Mouse (Mus musculus): ENCODE measurements around the gene Olfr1355. TPM values are rescaled to one million over a fixed set of nuclear protein-coding genes. Genes with fewer than 3 reads are reported as not detected.
"Not testable (repeated sequence)": the region's sequence is repeated elsewhere in the genome, so short reads cannot be mapped to it uniquely, and the experiment has no call there.

Olfr1355 gene
- not detected in 2 replicates for polyA plus RNA-seq (2011; ENCODE audit: insufficient read depth, insufficient read length, low replicate concordance, missing spikeins)

- no peak for TF ChIP-seq POLR2A (IDR thresholded peaks at IDR 0.05; ENCODE audit: borderline replicate concordance, control insufficient read depth, low read depth, low read length)
- no peak for TF ChIP-seq CTCF (IDR thresholded peaks at IDR 0.05; ENCODE audit: control insufficient read depth, insufficient read depth, low read length)
- WGBS, result 55% methylated on average over 2 of the region's 2 CpGs
- Histone ChIP-seq H3K4me3 (replicated peaks; ENCODE audit: control insufficient read depth, low read depth, low read length) (no peak within 1 kb of the TSS), H3K27ac (ENCODE audit: control insufficient read depth, insufficient read depth, low read depth, low read length, poor library complexity) (no peak within 1 kb of the TSS), H3K4me1 (ENCODE audit: control insufficient read depth, insufficient read depth, low read length) (no peaks in the 10 kb centered on the region)
These were observed at the start of gene Olfr1355 for GRCm38 (mm10) chr10:78875240-78875639. Gene Olfr1355 (plus strand): TSS chr10:78875540.

- H3K27ac ChIP-seq (ENCODE audit: control insufficient read depth, insufficient read depth, low read depth, low read length, poor library complexity); H3K4me1 ChIP-seq (ENCODE audit: control insufficient read depth, insufficient read depth, low read length); H3K4me3 ChIP-seq (replicated peaks; ENCODE audit: control insufficient read depth, low read depth, low read length): not testable (repeated sequence)
- 84% methylated on average over 12 of the region's 12 CpGs for WGBS
These were observed 34.9 kb upstream of the Olfr1355 start for GRCm38 (mm10) chr10:78840456-78840855.

- TF ChIP-seq POLR2A (IDR thresholded peaks at IDR 0.05; ENCODE audit: borderline replicate concordance, control insufficient read depth, low read depth, low read length) (no peak), CTCF (IDR thresholded peaks at IDR 0.05; ENCODE audit: control insufficient read depth, insufficient read depth, low read length) (no peak)
- Histone ChIP-seq H3K4me1 (ENCODE audit: control insufficient read depth, insufficient read depth, low read length) (no peaks in the 10 kb centered on the region), H3K4me3 (replicated peaks; ENCODE audit: control insufficient read depth, low read depth, low read length) (no peak within 1 kb of the TSS), H3K27ac (ENCODE audit: control insufficient read depth, insufficient read depth, low read depth, low read length, poor library complexity) (no peak within 1 kb of the TSS)
- 79% methylated on average over 2 of the region's 2 CpGs for WGBS
These were observed 23.3 kb upstream of the Olfr1355 start, which contains the start of gene Olfr1356 for GRCm38 (mm10) chr10:78852066-78852465. Gene Olfr1356 (minus strand): TSS chr10:78852166.

- WGBS, result 77% methylated on average over 1 of the region's 1 CpGs
These were observed 37.5 kb downstream of the Olfr1355 start, which contains the start of gene Olfr1354 for GRCm38 (mm10) chr10:78912871-78913270. Gene Olfr1354 (plus strand): TSS chr10:78913171.

More at GRCm38 (mm10) chr10:78912871-78913270, 37.5 kb downstream of the Olfr1355 start, which contains the start of gene Olfr1354:
- H3K4me3 ChIP-seq (replicated peaks; ENCODE audit: control insufficient read depth, low read depth, low read length); H3K4me1 ChIP-seq (ENCODE audit: control insufficient read depth, insufficient read depth, low read length); H3K27ac ChIP-seq (ENCODE audit: control insufficient read depth, insufficient read depth, low read depth, low read length, poor library complexity): not testable (repeated sequence)

Other genes with a start within 250 kb of the Olfr1355 start
- not detected in 2 replicates for gene Casp14, start 157.2 kb upstream of the Olfr1355 start, polyA plus RNA-seq (2011; ENCODE audit: insufficient read depth, insufficient read length, low replicate concordance, missing spikeins)
- gene Ccdc105, start 122.5 kb upstream of the Olfr1355 start, polyA plus RNA-seq (2011; ENCODE audit: insufficient read depth, insufficient read length, low replicate concordance, missing spikeins), result not detected in 2 replicates
- gene Slc1a6, start 95.0 kb upstream of the Olfr1355 start, polyA plus RNA-seq (2011; ENCODE audit: insufficient read depth, insufficient read length, low replicate concordance, missing spikeins), result 1.2 TPM in 1 of 2 replicates, not detected in the other
- gene Olfr1356, start 23.4 kb upstream of the Olfr1355 start, polyA plus RNA-seq (2011; ENCODE audit: insufficient read depth, insufficient read length, low replicate concordance, missing spikeins), result not detected in 2 replicates
- not detected in 2 replicates for gene Olfr1354, start 37.6 kb downstream of the Olfr1355 start, polyA plus RNA-seq (2011; ENCODE audit: insufficient read depth, insufficient read length, low replicate concordance, missing spikeins)
- not detected in 2 replicates for gene Olfr8, start 75.1 kb downstream of the Olfr1355 start, polyA plus RNA-seq (2011; ENCODE audit: insufficient read depth, insufficient read length, low replicate concordance, missing spikeins)
- not detected in 2 replicates for gene Olfr1353, start 87.8 kb downstream of the Olfr1355 start, polyA plus RNA-seq (2011; ENCODE audit: insufficient read depth, insufficient read length, low replicate concordance, missing spikeins)
- not detected in 2 replicates for gene Olfr1352, start 105.5 kb downstream of the Olfr1355 start, polyA plus RNA-seq (2011; ENCODE audit: insufficient read depth, insufficient read length, low replicate concordance, missing spikeins)
- gene Olfr1351, start 136.9 kb downstream of the Olfr1355 start, polyA plus RNA-seq (2011; ENCODE audit: insufficient read depth, insufficient read length, low replicate concordance, missing spikeins), result not detected in 2 replicates
- not detected in 2 replicates for gene Olfr57, start 153.2 kb downstream of the Olfr1355 start, polyA plus RNA-seq (2011; ENCODE audit: insufficient read depth, insufficient read length, low replicate concordance, missing spikeins)
- gene 2610008E11Rik, start 222.1 kb downstream of the Olfr1355 start, polyA plus RNA-seq (2011; ENCODE audit: insufficient read depth, insufficient read length, low replicate concordance, missing spikeins), result 5.5 and 6.4 TPM in 2 replicates

Measured in bone marrow, adult 2 months (tissue).